Mouse (Mus musculus): Measurements from ENCODE around the gene Mipep.

DNA sequence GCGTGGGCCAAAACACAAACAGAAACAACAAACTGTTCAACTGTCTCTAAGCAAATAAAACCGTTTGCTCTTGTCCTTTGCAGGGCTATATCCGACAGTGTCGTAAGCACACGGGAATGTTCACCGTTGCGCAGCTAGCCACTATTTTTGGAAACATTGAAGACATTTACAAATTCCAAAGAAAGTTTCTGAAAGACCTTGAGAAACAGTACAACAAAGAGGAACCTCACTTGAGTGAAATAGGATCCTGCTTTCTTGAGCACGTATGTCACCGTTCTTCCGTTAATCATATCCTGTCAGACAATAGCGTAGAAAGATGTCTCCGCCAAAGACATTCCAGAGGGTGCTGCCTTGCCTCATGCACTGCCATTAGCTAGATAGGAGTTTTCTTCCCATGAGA is 34.5 kb upstream of the Mipep start:
- no peak for TF ChIP-seq EP300 (IDR thresholded peaks at IDR 0.05; ENCODE audit: low read depth)
- TF ChIP-seq CTCF (IDR thresholded peaks at IDR 0.05; ENCODE audit: low read depth) = no peak
